Mouse (Mus musculus): Measurements from ENCODE around the gene Oxtr.

Gene Oxtr

GRCm38 (mm10) chr6:112488821-112489180 is 942 bp downstream of the Oxtr start:
- in situ Hi-C loops (cut with MboI, MseI) = no loop called here

- in situ Hi-C loops (cut with MboI, MseI) = no loop called here
Observed at GRCm38 (mm10) chr6:112487993-112488392, 1.8 kb downstream of the Oxtr start.

GRCm38 (mm10) chr6:112484316-112484715 is 5.4 kb downstream of the Oxtr start:
- in situ Hi-C loops (cut with MboI, MseI) = loop anchor here (5.0 kb wide), 1 partner anchor 62 kb away; no protein-coding TSS in a partner anchor

- in situ Hi-C loops (cut with MboI, MseI) = loop anchor here (5.0 kb wide), 1 partner anchor 58 kb away; no protein-coding TSS in a partner anchor
Observed at GRCm38 (mm10) chr6:112479861-112480260, 9.9 kb downstream of the Oxtr start.

GRCm38 (mm10) chr6:112471644-112472043 is 18.1 kb downstream of the Oxtr start:
- in situ Hi-C loops (cut with MboI, MseI) = no loop called here

- in situ Hi-C loops (cut with MboI, MseI) = no loop called here
Observed at GRCm38 (mm10) chr6:112466001-112466400, 23.7 kb downstream of the Oxtr start.

- in situ Hi-C loops (cut with MboI, MseI) = no loop called here
Observed at GRCm38 (mm10) chr6:112465441-112465840, 24.3 kb downstream of the Oxtr start.

- in situ Hi-C loops (cut with MboI, MseI) = no loop called here
Observed at GRCm38 (mm10) chr6:112463331-112463730, 26.4 kb downstream of the Oxtr start.

GRCm38 (mm10) chr6:112461459-112461858 is 28.3 kb downstream of the Oxtr start:
- in situ Hi-C loops (cut with MboI, MseI) = no loop called here

GRCm38 (mm10) chr6:112459341-112459749 is 30.4 kb downstream of the Oxtr start, which contains the start of gene Cav3:
TSS of gene Cav3 (plus strand) at chr6:112459505.
- in situ Hi-C loops (cut with MboI, MseI) = no loop called here

GRCm38 (mm10) chr6:112445675-112446074 is 44.1 kb downstream of the Oxtr start:
- in situ Hi-C loops (cut with MboI, MseI) = no loop called here

- in situ Hi-C loops (cut with MboI, MseI) = no loop called here
Observed at GRCm38 (mm10) chr6:112426018-112426732, 63.6 kb downstream of the Oxtr start.

GRCm38 (mm10) chr6:112423746-112424501 is 65.8 kb downstream of the Oxtr start:
- in situ Hi-C loops (cut with MboI, MseI) = loop anchor here (5.0 kb wide), 1 partner anchor 58 kb away; no protein-coding TSS in a partner anchor

Data from T-helper 1 cell (primary cell).